Mouse (Mus musculus): ENCODE measurements at regions not wholly inside any gene's neighbourhood (a gene's known extent, or its start where the extent isn't known, plus 50 kb on each side); places are given as distances from the start of the nearest gene placed in this dataset.

- DNase-seq (ENCODE audit: low spot score in 2 of 2), result no peak
These were observed 379.3 kb downstream of the Gm10295 start for GRCm38 (mm10) chr7:70972023-70972400.

- DNase-seq (ENCODE audit: low spot score in 2 of 2), result no peak
These were observed 379.8 kb downstream of the Gm10295 start for GRCm38 (mm10) chr7:70971323-70972022.

GRCm38 (mm10) chr7:70952318-70952959, 398.8 kb downstream of the Gm10295 start:
- no peak for DNase-seq (ENCODE audit: low spot score in 2 of 2)

- no peak for DNase-seq (ENCODE audit: low spot score in 2 of 2)
These were observed 403.0 kb downstream of the Gm10295 start for GRCm38 (mm10) chr7:70948281-70948680.

GRCm38 (mm10) chr7:70946260-70946659, 405.0 kb downstream of the Gm10295 start:
- no peak for DNase-seq (ENCODE audit: low spot score in 2 of 2)

GRCm38 (mm10) chr7:70930911-70931310, 420.4 kb downstream of the Gm10295 start:
- DNase-seq (ENCODE audit: low spot score in 2 of 2), result no peak

GRCm38 (mm10) chr7:70929935-70930334, 421.4 kb downstream of the Gm10295 start:
- no peak for DNase-seq (ENCODE audit: low spot score in 2 of 2)

GRCm38 (mm10) chr7:70928001-70928400, 423.3 kb downstream of the Gm10295 start:
- no peak for DNase-seq (ENCODE audit: low spot score in 2 of 2)

- DNase-seq (ENCODE audit: low spot score in 2 of 2), result no peak
These were observed 434.3 kb downstream of the Gm10295 start for GRCm38 (mm10) chr7:70917016-70917415.

GRCm38 (mm10) chr7:70908921-70909320, 442.4 kb downstream of the Gm10295 start:
- no peak for DNase-seq (ENCODE audit: low spot score in 2 of 2)

- DNase-seq (ENCODE audit: low spot score in 2 of 2), result no peak
These were observed 459.6 kb downstream of the Gm10295 start for GRCm38 (mm10) chr7:70891700-70892099.

GRCm38 (mm10) chr7:70880496-70880895, 470.8 kb downstream of the Gm10295 start:
- no peak for DNase-seq (ENCODE audit: low spot score in 2 of 2)

GRCm38 (mm10) chr7:70874393-70874792, 476.9 kb downstream of the Gm10295 start:
- no peak for DNase-seq (ENCODE audit: low spot score in 2 of 2)

- DNase-seq (ENCODE audit: low spot score in 2 of 2), result no peak
These were observed 480.3 kb downstream of the Gm10295 start for GRCm38 (mm10) chr7:70870841-70871534.

GRCm38 (mm10) chr7:70869125-70869524, 482.2 kb downstream of the Gm10295 start:
- DNase-seq (ENCODE audit: low spot score in 2 of 2), result no peak

GRCm38 (mm10) chr7:70859957-70860356, 491.3 kb downstream of the Gm10295 start:
- no peak for DNase-seq (ENCODE audit: low spot score in 2 of 2)

- DNase-seq (ENCODE audit: low spot score in 2 of 2), result no peak
These were observed 484.2 kb upstream of the Nr2f2 start for GRCm38 (mm10) chr7:70850726-70851125.

GRCm38 (mm10) chr7:70848016-70848776, 481.7 kb upstream of the Nr2f2 start:
- DNase-seq (ENCODE audit: low spot score in 2 of 2), result no peak

GRCm38 (mm10) chr7:70847450-70847993, 481.0 kb upstream of the Nr2f2 start:
- no peak for DNase-seq (ENCODE audit: low spot score in 2 of 2)

GRCm38 (mm10) chr7:70846076-70846475, 479.5 kb upstream of the Nr2f2 start:
- no peak for DNase-seq (ENCODE audit: low spot score in 2 of 2)

GRCm38 (mm10) chr7:70840142-70840541, 473.6 kb upstream of the Nr2f2 start:
- DNase-seq (ENCODE audit: low spot score in 2 of 2), result no peak

- DNase-seq (ENCODE audit: low spot score in 2 of 2), result no peak
These were observed 472.7 kb upstream of the Nr2f2 start for GRCm38 (mm10) chr7:70839190-70839589.

Data from spleen, postnatal 36 days (tissue).